Mouse (Mus musculus) hindbrain, embryonic 14.5 days (tissue): Measurements from ENCODE around the gene Hibadh. TPM values are rescaled to one million over a fixed set of nuclear protein-coding genes. Genes with fewer than 3 reads are reported as not detected.

Experiments
- ATAC-seq: fragments of 200-750 bp; cut with Nextera tagmentation; 2 replicates; pipeline ENCODE4 v1.8.0; 2017; ENCODE audit warnings: moderate number of reproducible peaks, mild to moderate bottlenecking, moderate TSS enrichment, moderate library complexity; ENCODE audit not compliant: low FRiP score
- DNase-seq: peaks from one replicate; pipeline ENCODE4 v3.0.0-alpha.2; 2015; ENCODE audit warnings: low spot score
- H3K27ac ChIP-seq: fragments of 300-500 bp; sonication (generic); 2 replicates; pipeline ENCODE4 v1.5.1; 2014; ENCODE audit warnings: mild to moderate bottlenecking, moderate library complexity
- H3K27me3 ChIP-seq: fragments of 300-500 bp; sonication (generic); 2 replicates; pipeline ENCODE4 v1.6.1; 2014; ENCODE audit warnings: mild to moderate bottlenecking, low read length, mixed read lengths; ENCODE audit not compliant: control insufficient read depth, insufficient read depth
- H3K36me3 ChIP-seq: fragments of 300-500 bp; sonication (generic); replicated peaks from 2 replicates; pipeline ENCODE4 v1.6.1; 2014; ENCODE audit not compliant: control insufficient read depth, insufficient read depth
- H3K4me1 ChIP-seq: fragments of 300-500 bp; sonication (generic); replicated peaks from 2 replicates; pipeline ENCODE4 v1.6.1; 2014; ENCODE audit warnings: antibody characterized with exemption, low read length, mixed read lengths; ENCODE audit not compliant: control insufficient read depth, insufficient read depth
- H3K4me2 ChIP-seq: fragments of 300-500 bp; sonication (generic); replicated peaks from 2 replicates; pipeline ENCODE4 v1.6.1; 2014; ENCODE audit warnings: mild to moderate bottlenecking, moderate library complexity
- H3K4me3 ChIP-seq: fragments of 300-500 bp; sonication (generic); replicated peaks from 2 replicates; pipeline ENCODE4 v1.5.1; 2014; ENCODE audit warnings: mild to moderate bottlenecking, low read length
- H3K9ac ChIP-seq: fragments of 300-500 bp; sonication (generic); 2 replicates; pipeline ENCODE4 v1.6.1; 2014
- H3K9me3 ChIP-seq: fragments of 300-500 bp; sonication (generic); 2 replicates; pipeline ENCODE4 v1.6.1; 2016; ENCODE audit warnings: low read length; ENCODE audit not compliant: control insufficient read depth
- WGBS: fragments of 180-500 bp; shearing (Covaris S2); extraction: QIAGEN DNeasy Blood & Tissue Kit; methylation state at CpG from one replicate; pipeline ENCODE4 v1.1.7; 2014; 5-methylcytosine and 5-hydroxymethylcytosine counted together
- polyA plus RNA-seq: library from polyadenylated mRNA; unstranded; fragments of >200 nt; fragmentation: Nextera tagmentation; extraction: Ambion mirVana; gene quantifications from 2 replicates; pipeline ENCODE4 v1.2.1, GENCODE M21; 2014

The Hibadh gene
- polyA plus RNA-seq, 1 experiment from 2014 or later = 45.3 TPM

DNA sequence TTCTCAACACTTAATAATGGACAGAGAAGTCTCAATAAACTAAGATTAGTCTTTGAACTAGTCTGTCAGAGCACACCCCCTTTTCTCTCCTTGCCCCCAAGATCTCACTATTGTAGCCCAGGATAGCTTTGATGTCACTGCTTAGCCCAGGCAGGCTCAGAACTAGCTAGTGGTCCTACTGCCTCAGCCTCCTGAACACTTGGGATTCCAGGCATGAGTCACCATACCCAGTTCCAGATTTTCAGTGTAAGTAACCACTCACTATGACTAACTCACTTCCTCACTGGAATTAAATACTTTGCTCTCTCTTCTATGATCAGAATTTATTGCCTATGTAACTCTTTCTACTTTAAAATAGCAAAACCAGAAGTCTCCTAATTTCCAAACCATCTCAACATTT is 53.6 kb downstream of the Hibadh start:
- no peak for ATAC-seq
- H3K27ac ChIP-seq = no peak overlapping the region
- H3K4me1 ChIP-seq = 0 out of 2 replicates have a peak, but pooled peaks cover 7% of the 10 kb centered on the region
- H3K9ac ChIP-seq = no peak overlapping the region
- no peak overlapping the region for H3K4me3 ChIP-seq
- no peaks in the 10 kb centered on the region; the same call in 1 of the 2 replicates for H3K27me3 ChIP-seq
- no peak for DNase-seq
- H3K4me2 ChIP-seq = no peak overlapping the region
- H3K9me3 ChIP-seq = no peaks in the 10 kb centered on the region
- H3K36me3 ChIP-seq = no peaks in the 10 kb centered on the region

DNA sequence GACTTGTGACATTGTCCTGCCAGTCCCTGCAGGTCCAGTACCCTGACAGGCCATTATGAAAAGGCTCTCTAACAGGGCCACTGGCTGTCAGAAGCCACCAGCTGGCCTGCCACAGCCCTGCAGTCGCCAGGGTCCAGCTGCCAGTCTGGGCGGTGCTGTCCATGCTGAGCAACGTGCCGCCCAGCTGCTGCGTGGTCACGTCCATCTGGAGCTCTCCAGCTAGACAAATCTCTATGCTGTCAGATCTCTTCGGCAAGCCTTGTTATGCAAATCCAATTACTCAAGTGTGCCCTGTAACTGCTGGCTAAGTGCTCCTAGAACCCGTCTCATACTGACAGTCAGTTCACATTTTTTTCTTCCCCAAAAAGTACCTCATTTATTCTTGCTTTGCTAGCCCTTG is 55.8 kb downstream of the Hibadh start:
- H3K4me1 ChIP-seq = 0 out of 2 replicates have a peak, but pooled peaks cover 7% of the 10 kb centered on the region
- no peak overlapping the region; the same call in 1 of the 2 replicates for H3K4me2 ChIP-seq
- no peak overlapping the region for H3K4me3 ChIP-seq
- no peak overlapping the region for H3K9ac ChIP-seq
- peak; percentile 53 for DNase-seq
- 2% methylated on average over 8 of the region's 8 CpGs for WGBS
- no peaks in the 10 kb centered on the region for H3K36me3 ChIP-seq
- no peaks in the 10 kb centered on the region for H3K9me3 ChIP-seq
- ATAC-seq = peak; percentile 77; the same call in 1 of the 2 replicates
- H3K27me3 ChIP-seq = no peaks in the 10 kb centered on the region; the same call in 1 of the 2 replicates
- no peak overlapping the region for H3K27ac ChIP-seq

DNA sequence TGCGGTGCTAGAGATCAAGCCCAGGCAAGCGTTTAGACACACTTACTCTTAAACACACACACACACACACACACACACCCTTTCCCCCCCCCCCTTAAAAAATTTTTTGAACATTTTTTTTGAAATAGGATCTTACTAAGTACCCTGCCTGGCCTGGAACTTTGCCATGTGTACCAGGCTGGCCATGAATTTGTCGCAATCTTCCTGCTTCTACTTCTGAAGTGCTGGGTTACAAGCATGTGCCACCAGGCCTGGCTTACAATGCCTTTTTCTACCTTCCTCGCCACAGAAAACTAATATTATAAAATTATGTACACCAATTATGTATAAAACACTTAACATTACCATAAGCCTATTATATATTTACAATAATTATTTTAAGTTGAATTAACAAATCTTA is 59.1 kb downstream of the Hibadh start:
- no peaks in the 10 kb centered on the region; the same call in 1 of the 2 replicates for H3K27me3 ChIP-seq
- DNase-seq (no peak), ATAC-seq (no peak)
- H3K27ac ChIP-seq = no peak overlapping the region
- 91% methylated on average over 4 of the region's 4 CpGs for WGBS
- no peak overlapping the region for H3K4me3 ChIP-seq
- no peaks in the 10 kb centered on the region for H3K9me3 ChIP-seq
- 0 out of 2 replicates have a peak, but pooled peaks cover 7% of the 10 kb centered on the region for H3K4me1 ChIP-seq
- H3K4me2 ChIP-seq = no peak overlapping the region
- H3K9ac ChIP-seq = no peak overlapping the region
- H3K36me3 ChIP-seq = no peaks in the 10 kb centered on the region

DNA sequence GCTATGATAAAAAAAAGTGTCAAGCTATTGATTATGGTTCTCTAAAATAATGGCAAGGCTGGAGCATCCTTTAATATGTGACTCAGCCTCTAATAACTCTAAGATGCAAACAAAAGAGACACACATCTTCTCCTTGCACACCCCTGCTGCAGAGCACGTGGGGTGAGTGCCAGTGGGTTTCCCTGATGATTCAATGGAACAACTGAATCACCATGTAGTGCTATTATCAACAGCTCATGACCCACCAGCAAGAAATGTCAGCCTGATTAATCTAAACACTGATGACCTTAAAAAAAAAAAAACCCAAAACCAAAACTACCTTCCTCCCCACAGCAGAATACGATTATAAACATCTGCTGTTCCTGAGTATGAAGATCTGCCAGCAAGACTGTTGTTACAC is 61.9 kb downstream of the Hibadh start:
- Histone ChIP-seq H3K27ac (no peak overlapping the region), H3K4me3 (no peak overlapping the region), H3K36me3 (no peaks in the 10 kb centered on the region), H3K9ac (no peak overlapping the region), H3K4me1 (no peaks in the 10 kb centered on the region), H3K27me3 (peaks cover 13% of the 10 kb centered on the region), H3K9me3 (no peaks in the 10 kb centered on the region), H3K4me2 (no peak overlapping the region)
- 36% methylated on average over 2 of the region's 2 CpGs for WGBS
- ATAC-seq (no peak), DNase-seq (no peak)

DNA sequence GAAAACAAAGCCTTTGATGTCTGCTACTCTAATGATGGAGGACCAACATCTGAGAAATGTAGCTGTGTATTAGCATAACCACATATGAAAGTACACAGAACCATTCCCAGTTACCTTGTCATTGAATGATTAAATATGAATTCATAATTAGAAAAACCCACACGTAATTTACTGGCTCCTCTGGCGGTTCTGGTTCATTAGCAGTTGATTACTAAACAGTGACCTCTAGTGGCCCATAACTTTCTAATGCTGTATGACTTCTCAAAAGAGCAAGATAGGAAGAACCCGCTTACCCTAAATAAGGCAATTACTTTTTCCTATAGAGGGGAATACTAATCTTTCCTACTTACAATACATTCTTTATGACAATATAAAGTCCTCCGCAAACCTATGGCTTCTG is 62.9 kb downstream of the Hibadh start:
- H3K27ac ChIP-seq = no peak overlapping the region
- DNase-seq = peak; percentile 81
- no peaks in the 10 kb centered on the region for H3K36me3 ChIP-seq
- H3K4me2 ChIP-seq = no peak overlapping the region
- H3K4me3 ChIP-seq = no peak overlapping the region
- WGBS = 29% methylated on average over 4 of the region's 4 CpGs
- no peak overlapping the region for H3K9ac ChIP-seq
- peaks cover 13% of the 10 kb centered on the region for H3K27me3 ChIP-seq
- H3K4me1 ChIP-seq = no peaks in the 10 kb centered on the region
- H3K9me3 ChIP-seq = no peaks in the 10 kb centered on the region
- ATAC-seq = no peak

DNA sequence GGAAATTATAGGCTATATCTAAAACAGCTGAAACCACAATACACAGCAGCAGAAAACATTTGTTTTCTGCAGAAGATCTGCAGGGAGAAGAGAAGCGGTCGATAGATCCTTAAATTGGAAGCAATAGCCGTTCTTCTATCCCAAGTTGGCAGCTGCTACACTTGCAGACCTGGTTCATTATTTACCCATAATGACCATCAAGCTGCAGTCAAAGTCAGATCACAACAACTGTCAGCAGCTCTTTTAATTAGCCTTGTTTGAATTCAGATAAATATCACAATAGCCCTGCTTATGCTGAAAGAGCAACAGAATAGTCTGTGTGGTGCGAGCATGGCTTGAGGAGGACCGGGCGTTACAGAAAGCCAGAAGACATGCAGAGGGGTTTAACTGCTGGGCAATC is 71.5 kb downstream of the Hibadh start:
- ATAC-seq = no peak
- 60% methylated on average over 6 of the region's 6 CpGs for WGBS

DNA sequence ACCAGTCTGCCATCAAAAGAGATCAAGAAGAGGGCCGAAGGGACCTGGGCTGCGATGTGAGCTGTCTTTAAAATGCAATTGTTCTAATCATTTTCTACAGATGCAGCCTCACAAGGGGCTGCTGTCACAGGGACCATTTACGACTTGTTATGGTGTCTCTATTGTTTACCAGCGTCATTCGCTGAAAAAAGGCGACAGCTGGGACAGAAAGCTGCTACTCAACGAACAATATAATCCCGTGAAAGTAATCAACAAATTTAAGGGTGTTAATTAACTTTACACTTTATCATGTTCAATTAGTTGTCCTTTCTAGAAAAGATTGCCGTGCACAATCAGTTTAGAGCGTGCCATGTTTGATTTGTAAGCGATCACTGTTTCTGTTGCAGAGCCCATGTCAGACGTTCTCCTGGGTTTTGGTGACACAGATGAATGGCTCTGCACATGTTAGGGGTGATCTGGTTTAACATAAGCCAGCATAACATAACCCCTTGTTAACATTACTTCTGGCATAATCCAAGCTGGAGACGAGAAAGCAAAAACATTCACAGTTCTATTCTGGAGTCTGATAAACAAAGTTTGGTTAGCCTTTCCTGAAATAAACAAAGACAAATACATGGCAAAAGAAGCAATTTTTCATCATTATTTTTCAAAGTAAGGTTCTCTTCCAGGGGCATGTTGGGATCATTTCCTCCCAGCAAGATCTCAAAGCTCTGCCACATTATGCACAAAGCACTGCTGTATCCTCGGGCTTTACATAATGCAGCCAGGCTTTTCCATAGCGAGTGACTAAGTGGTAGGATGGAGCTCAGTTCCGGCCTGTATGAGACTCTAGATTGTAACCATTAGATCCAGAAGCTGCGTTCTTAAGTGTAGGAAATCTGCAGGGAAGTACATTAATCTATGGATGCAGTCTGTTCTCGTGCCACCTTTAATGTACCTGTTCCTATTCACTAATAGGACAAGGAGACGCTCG is 72.6 kb downstream of the Hibadh start:
- H3K4me1 ChIP-seq = peaks cover 17% of the 10 kb centered on the region
- no peak for ATAC-seq
- no peak overlapping the region for H3K27ac ChIP-seq
- no peak overlapping the region for H3K4me3 ChIP-seq
- DNase-seq = peak; percentile 42
- H3K27me3 ChIP-seq = peaks cover 37% of the 10 kb centered on the region
- H3K9me3 ChIP-seq = no peaks in the 10 kb centered on the region
- WGBS = 26% methylated on average over 20 of the region's 20 CpGs
- no peak overlapping the region for H3K4me2 ChIP-seq
- no peaks in the 10 kb centered on the region for H3K36me3 ChIP-seq
- H3K9ac ChIP-seq = no peak overlapping the region

More for the DNA sequence above, 71.5 kb downstream of the Hibadh start:
- no peak overlapping the region for H3K27ac ChIP-seq
- peaks cover 37% of the 10 kb centered on the region for H3K27me3 ChIP-seq
- H3K4me2 ChIP-seq = no peak overlapping the region
- H3K9ac ChIP-seq = no peak overlapping the region
- no peaks in the 10 kb centered on the region for H3K36me3 ChIP-seq
- H3K4me1 ChIP-seq = peaks cover 17% of the 10 kb centered on the region
- no peak overlapping the region for H3K4me3 ChIP-seq
- DNase-seq = no peak
- no peaks in the 10 kb centered on the region for H3K9me3 ChIP-seq

DNA sequence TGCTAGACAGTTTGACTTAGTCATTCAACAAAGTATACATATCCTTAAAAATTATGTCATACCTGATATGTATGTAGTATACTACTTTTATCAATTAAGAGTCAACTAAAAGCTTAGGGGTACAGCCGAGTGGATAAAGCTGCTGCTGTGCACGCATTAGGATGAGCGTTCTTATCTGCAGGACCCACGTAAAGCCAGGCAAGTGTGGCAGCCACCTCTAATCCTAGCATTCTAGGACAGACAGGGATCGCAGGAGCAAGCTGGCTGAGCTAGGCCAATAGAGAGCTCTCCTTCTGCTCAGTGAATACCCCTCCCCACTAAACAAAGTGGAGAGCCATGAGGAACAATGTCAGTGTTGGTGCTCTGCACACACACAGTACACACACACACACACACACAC is 75.0 kb downstream of the Hibadh start:
- WGBS = 83% methylated on average over 5 of the region's 5 CpGs
- no peaks in the 10 kb centered on the region for H3K9me3 ChIP-seq
- no peak overlapping the region for H3K9ac ChIP-seq
- no peak overlapping the region for H3K4me3 ChIP-seq
- H3K4me2 ChIP-seq = no peak overlapping the region
- H3K36me3 ChIP-seq = no peaks in the 10 kb centered on the region
- H3K4me1 ChIP-seq = peaks cover 17% of the 10 kb centered on the region
- no peak for ATAC-seq
- H3K27me3 ChIP-seq = peaks cover 37% of the 10 kb centered on the region
- no peak for DNase-seq
- H3K27ac ChIP-seq = no peak overlapping the region

DNA sequence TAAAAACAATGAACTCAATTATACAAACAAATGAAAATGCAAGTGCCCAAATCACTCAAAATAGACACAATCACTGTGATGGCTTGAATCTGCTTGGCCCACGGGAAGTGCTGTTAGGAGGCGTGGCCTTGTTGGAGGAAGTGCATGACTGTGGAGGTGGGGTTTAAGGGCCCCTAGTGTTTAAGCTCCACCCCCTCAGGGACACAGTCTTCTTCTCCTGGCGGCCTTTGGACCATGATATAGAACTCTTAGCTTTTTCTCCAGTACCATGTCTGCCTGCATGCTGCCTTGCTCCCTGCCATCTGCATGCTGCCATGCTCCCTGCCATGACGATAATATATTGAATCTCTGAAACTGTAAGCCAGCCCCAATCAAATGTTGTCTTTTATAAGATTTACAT is 77.2 kb downstream of the Hibadh start:
- no peak for ATAC-seq

More for the DNA sequence above, 77.2 kb downstream of the Hibadh start:
- Histone ChIP-seq H3K4me2 (no peak overlapping the region), H3K9ac (no peak overlapping the region), H3K27me3 (peaks cover 23% of the 10 kb centered on the region), H3K4me1 (peaks cover 12% of the 10 kb centered on the region), H3K9me3 (no peaks in the 10 kb centered on the region), H3K4me3 (no peak overlapping the region), H3K36me3 (no peaks in the 10 kb centered on the region), H3K27ac (no peak overlapping the region)
- no peak for DNase-seq
- 93% methylated on average over 4 of the region's 4 CpGs for WGBS
